Mouse (Mus musculus): Measurements from ENCODE around the gene Lefty2.

Gene Lefty2

DNA sequence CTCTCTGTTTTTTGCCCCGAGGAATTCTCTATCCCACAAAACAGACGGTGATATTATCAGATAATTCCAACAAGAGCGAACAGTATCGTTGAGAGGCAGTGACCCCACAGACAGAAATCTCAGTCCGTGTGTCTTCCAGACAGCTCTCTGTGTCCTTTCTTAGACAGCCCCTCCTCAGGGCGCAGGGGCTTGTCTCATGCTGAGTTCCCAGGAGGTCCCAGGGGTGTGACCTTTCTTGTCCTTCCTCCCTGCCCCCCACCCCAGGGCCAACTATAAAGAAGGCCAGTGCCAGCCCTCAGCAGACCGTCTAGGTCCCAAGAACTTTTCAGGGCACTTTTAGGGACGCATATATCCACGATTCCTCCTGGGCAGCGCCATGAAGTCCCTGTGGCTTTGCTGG lies at the start of gene Lefty2:
Gene Lefty2, plus strand, starts transcription at position 301 of the 400 bp plus-strand sequence.
- DNase-seq (ENCODE audit: low spot score in 2 of 2): no peak

DNA sequence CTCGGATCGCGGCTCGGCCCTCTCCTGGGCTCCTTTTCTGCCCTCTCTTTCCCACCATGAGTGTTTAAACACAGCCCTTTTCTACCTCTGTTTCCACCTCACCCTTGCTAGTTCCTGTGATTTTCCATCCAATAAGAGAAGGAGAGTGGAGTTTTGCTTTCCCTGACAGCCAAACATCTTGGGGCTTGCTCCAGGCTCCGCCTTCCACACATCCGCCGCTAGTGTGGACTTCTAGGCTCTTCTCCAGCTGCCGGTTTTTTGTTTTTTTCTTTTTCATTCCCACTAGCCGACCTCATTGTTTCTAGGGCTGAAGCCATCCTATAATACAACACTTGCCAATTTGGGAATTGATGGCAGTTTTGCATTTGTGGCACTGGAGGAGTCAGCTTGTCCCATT lies 44.8 kb upstream of the Lefty2 start:
- peak; percentile 53 to 71 for DNase-seq (ENCODE audit: low spot score in 2 of 2)

DNA sequence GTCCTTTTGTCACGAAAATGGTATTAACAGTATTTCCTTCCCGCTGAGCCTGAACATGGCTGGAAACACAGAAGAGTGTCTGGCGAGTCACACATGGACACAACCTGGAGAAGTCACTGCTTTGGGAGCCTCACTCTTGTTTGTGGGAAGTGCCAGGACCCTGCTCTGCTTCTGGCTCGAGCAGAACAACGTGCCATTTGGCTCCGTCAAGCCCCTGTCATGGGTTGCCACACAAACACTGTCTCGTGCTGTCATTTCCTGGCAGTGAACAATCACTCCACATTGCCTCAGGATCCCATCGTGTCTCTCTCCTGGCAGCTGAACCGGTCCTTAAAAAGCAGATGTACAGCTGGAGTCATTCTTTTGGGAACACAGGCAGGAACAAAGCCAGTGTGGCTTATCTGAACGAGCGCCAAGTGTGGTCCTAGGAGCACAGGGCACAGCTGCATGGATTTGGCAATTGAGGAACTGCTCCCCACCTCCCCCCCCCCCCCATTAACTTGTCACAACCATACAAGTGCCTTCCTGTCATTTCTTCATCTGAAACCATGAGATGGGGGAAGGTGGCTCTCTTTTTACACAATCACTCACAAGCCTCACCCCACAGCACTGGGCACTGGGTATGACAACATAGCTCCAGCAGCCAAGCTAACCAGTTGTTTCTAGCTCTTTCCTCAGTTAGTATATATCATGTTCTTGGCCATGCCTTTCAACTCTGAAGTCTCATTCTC lies 44.2 kb upstream of the Lefty2 start:
- DNase-seq (ENCODE audit: low spot score in 2 of 2): peak in 1 of 2 experiments; percentile 64

DNA sequence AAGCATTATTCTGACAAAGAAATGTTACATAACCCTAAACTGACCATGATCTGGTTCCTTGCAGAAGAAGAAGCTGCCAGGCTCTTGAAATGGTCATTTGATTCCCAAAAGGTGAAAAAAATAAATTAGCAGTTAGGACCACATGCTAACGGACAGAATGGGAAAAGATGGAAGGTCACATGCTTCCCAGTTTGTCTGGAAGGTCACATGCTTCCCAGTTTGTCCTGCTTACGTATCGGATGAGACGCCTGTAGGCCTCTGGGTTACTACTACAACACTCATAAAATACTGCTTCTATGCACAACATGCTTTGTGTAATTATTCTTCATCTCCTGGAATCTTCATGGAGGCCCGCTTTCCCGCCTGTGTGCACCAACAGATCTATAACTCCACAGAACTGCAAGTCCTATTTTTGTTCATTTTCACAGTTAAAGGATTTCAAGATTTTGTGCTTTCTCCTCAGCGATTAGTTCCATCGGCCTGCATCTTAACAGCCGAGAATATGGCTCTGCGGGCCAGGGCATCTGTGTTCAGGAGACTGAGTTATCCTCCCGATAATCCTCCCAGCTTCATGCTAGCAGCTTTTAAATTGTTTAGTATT lies 43.1 kb upstream of the Lefty2 start:
- DNase-seq (ENCODE audit: low spot score in 2 of 2): no peak

DNA sequence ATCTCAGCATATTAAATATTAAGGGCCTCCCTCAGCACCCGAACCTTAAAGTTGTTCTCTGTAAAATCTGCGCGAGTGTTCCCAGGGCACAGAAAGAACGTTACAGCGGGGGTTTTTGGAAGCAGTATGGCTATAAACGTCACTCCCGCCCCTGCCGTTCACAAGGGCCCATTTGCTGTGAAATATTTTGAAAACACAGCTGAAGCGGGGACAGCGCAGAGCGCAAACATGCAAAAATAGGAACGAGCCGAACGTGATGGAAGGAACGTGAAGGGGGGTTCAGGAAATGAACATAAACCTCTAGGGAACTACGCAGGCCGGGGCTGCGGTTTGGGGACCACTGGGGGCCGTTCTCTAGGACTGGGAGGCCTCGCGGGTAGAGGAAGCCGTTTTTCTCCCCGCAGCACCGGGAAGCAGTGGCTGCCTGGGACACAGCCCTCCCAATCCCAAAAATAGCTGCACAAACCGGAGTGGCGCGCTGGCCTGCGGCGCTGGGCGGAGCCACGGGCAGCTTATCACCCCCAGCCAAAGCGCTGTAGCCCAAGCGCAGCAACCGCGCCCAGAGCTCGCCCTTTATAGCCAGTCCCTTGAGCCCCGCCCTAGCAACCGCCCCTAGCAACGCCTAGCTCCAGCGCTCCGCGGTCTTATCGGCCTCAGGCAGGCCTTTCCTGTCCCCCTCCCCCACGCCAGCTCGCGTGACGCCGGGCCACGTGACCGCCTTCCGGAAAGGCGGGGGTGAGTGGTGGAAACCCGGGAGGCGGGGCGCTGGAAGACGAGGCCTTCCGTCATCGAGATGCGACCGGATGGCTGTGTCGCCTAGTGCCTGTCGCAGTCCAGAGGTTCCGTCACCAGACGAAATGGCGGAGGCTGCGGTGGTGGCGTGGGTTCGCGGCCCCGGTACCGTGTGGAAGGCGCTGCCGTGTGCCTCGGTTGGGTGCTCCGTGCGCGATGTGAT lies 42.3 kb upstream of the Lefty2 start, which contains the start of gene Sde2:
Gene Sde2, plus strand, starts transcription at position 812 of the 955 bp plus-strand sequence.
- DNase-seq (ENCODE audit: low spot score in 2 of 2): peak; percentile 100

DNA sequence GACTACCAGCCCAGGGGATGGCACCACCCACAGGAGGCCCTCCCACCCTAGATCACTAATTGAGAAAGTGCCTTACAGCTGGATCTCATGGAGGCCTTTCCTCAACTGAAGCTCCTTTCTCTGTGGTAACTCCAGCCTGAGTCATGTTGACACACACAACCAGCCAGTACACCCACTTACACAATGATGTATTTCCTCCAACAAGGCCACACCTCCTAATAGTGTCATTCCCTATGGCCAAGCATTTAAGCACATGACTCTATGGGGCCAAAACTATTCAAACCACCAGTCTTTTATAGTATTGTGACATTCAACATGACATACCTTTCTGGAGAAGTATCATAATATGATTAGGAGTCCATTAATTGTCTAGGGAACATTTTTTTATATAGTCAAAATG lies 34.1 kb upstream of the Lefty2 start:
- no peak for DNase-seq (ENCODE audit: low spot score in 2 of 2)

DNA sequence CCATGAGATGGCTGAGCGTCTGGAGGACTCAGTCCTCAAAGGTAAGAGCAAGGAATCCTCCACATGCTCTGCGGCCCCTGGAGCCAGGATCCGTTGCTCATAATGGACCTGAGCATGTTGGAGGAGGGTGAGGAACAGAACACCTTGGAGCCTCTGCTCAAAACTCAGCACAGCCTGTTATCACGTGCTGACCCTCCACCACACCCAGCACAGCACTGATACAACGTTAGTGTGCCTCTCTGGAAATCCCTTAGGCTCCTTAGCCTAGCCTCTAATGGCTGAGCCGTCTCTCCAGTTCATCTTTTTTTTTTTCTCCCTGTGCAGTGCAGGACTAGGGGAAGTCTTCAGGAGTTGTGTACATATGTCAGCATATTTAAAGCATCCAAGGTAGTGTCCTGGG lies 32.9 kb upstream of the Lefty2 start:
- DNase-seq (ENCODE audit: low spot score in 2 of 2): no peak

DNA sequence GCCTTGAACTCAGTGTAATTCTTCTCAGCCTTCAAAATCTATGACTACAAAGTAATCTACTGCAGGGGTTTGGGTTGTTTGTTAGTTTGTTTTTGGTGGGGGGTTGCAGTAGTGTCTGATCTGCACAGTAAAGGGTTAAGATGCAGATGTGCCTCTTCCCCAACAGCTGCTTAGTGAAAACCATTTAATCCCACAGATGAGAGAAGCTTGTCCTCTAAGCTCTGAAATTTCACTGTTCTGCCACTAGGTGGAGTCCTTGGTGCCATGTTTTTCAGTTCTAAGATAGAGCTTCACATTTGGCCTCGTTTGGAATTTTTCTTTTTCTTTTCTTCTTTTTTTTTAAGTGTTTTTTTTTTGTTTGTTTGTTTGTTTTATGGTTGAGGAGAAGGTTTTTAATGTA lies 29.3 kb upstream of the Lefty2 start:
- no peak for DNase-seq (ENCODE audit: low spot score in 2 of 2)

DNA sequence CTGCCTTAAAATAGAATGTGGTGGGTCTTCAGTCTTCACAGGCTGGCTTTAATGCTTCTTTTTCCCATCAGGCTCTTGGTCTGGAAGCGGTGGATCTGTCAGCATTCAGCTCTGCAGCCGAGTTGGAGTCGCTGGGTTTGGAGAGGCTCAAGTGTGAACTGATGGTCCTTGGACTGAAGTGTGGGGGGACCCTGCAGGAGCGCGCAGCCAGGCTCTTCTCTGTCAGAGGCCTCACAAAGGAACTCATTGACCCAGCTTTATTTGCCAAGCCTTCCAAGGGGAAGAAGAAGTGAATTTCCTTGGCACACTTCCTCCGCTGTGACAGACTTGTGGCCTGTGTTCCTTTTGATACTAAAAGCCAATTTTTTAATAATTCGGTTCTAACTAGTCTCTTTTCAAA lies 26.9 kb upstream of the Lefty2 start:
- no peak for DNase-seq (ENCODE audit: low spot score in 2 of 2)

DNA sequence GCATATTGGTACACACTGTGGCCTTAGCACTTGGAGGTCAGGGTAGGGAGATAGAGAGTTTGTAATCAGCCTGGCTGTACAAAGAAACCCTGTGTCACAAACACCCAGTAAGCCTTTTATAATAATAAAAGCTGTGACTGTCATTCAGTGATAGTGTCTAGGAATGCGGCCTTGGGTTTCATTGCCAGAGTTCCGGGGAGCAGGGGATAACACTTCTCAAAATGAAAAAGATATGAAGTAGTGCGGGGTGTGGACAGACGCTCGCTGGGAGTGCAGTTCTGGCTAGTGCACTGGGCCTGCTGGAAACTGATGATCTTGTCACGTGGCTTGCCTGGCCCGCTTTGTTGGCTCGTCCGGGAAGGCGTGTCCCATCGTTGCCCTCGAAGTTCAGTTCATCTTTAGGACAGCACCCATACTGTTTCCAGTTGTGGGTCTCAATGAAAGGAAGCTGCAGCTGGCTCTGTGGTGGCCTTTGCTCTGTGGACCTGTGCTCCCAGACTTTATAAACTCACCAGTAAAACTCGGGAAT lies 22.7 kb upstream of the Lefty2 start:
- DNase-seq (ENCODE audit: low spot score in 2 of 2): no peak

DNA sequence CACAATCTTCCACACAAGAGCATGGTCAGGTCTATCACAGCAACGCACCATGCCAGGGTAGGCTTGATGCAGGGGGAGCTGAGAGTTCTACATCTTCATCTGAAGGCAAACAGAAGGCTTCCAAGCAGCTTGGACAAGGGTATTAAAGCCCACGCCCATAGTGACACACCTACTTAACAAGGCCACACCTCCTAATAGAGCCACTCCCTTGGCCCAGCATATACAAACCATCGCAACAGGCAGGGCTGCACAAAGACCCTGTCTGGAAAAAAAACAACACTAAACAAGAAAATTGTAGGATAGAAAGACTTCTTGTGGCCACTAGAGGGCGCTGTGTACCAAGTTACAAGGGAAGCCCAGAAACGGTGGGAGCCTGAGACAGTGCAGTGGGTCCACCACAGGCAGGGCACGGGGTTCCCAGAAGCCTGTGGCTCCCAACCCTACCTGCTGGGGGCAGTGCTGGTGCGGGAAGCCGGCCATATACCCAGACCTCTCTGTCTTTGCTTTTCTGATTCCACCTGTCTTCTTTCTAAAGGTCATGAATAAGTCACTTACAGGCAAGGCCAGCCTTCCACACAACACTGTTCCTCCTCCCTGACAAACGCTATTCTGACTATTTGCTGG lies 18.9 kb upstream of the Lefty2 start:
- DNase-seq (ENCODE audit: low spot score in 2 of 2): peak in 1 of 2 experiments; percentile 11

DNA sequence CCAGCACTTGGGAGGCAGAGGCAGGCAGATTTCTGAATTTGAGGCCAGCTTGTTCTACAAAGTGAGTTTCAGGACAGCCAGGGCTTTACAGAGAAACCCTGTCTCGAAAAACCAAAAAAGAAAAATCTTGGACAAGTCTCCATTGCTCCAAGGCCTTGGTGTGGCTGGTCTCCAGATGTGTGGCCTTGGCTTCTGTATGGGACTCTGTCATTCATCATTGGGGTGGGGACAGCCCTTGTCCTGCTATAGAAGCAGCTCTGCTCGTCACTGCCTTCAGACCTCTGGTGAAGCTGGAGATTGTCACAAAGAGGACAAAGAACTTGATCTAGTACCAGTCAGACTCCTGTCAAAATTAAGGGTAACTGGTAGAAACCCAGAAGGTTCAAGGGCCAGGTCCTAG lies 18.3 kb upstream of the Lefty2 start:
- DNase-seq (ENCODE audit: low spot score in 2 of 2): no peak

DNA sequence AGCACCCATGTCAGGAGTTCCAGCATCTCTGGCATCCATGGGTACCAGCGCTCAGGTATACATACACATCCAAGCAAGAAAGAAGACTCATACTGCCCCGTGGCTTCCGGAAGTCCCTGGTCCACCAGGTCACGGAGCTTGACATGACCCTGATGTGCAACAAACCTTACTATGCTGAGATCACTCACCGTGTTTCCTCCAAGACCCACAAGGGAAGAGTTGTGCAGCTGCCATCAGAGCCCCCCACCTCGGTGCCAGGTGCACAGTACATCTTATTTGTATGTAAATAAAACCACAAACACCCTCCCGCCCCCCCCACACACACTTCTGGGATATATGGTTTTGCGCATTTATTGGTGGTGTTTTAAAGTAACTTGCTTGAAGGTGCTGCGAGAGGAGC lies 17.8 kb upstream of the Lefty2 start:
- DNase-seq (ENCODE audit: low spot score in 2 of 2): no peak

DNA sequence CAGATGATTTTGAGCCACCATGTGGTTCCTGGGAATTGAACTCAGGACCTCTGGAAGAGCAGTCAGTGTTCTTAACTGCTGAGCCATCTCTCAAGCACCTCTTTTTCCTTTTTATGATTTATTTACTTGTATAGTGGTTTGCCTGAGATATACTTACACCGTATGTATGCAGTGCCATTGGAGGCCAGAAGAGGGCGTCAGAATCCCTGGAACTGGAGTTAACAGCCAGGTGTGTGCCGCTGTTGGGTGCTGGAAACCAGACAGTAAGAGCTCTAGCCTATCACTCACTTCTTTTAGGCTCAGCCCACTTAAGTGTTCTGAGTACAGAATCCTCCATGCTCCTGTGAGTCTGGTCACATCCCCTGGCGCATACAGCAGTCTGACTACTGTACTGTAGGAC lies 15.4 kb upstream of the Lefty2 start:
- no peak for DNase-seq (ENCODE audit: low spot score in 2 of 2)

DNA sequence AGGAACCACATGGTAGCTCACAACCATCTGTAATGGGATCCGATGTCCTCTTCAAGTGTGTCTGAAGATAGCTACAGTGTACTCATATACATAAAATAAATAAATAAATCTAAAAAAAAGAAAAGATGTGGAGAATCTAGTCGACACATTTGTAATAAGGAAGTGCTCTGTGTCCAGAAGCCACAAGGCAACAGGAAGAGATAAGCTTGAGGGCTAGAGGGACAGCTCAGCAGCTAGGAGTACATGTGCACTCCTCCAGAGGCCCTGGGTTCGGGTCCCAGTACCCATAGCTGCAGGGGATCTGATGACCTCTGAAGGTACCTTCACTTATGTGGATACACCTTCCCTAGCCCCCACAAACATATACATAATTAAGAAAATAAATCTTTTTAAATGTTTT lies 11.1 kb upstream of the Lefty2 start:
- no peak for DNase-seq (ENCODE audit: low spot score in 2 of 2)

DNA sequence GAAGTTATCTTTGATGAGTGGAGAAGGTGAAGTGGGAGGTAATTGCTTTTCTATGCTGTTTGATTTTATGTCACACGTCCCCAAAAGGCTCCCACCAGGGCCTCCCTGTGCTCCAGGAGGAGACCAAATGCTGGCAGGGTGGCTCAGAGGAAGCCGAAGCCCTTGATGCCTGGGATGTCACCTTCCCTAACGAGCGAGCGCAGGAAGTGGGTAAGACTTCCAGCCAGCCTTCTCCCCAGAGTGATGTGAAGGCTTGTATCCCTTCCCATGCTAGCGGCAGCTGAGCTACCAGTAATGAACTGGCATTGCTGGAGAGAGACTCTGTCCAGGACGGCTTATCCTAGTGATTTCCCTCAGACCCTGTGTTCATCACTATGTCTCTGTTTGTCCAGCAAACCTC lies 9.2 kb upstream of the Lefty2 start:
- no peak for DNase-seq (ENCODE audit: low spot score in 2 of 2)

DNA sequence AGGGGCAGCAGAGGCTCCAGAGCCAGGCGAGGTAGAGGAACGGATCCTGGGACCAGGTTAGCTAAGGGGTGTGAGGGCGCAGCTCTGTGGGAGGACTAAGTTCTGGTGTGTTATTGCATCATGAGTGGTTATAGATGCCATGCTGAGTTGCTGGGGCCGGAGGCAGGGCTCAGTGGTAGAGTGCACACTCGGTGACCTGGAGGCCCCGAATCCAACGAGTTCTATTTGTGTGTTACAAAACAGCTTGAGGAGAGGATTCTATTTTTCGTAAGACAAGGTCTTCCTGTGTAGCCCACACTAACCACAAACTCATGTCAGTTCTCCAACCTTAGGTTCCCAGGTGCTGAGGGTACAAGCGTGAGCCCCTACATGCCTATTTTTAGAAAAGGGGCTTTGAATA lies 8.4 kb upstream of the Lefty2 start:
- no peak for DNase-seq (ENCODE audit: low spot score in 2 of 2)

DNA sequence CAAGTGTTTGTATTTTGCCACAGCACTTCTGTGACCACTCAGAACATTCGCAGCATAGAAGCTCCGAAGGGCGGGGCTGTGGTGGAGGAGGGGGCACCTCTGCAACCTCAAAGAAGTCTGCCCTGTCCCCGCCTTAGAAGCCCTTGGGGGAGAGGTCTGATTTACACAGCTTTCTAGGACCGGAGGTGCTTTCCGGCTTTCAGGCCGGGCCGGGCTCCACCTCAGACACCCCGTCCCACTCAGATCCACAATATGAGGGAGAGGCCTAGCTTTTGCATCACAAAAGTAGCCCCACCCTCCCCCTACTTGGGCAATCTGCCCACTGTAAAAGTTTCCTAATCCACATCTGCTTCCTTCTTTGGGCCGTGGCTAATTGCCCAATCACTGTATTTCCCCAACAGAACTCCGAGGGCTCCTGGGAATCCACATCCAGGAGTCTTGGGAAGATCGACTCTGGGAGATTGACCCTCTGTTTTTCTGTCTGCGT lies 4.3 kb upstream of the Lefty2 start:
- DNase-seq (ENCODE audit: low spot score in 2 of 2): peak; percentile 87 to 90

DNA sequence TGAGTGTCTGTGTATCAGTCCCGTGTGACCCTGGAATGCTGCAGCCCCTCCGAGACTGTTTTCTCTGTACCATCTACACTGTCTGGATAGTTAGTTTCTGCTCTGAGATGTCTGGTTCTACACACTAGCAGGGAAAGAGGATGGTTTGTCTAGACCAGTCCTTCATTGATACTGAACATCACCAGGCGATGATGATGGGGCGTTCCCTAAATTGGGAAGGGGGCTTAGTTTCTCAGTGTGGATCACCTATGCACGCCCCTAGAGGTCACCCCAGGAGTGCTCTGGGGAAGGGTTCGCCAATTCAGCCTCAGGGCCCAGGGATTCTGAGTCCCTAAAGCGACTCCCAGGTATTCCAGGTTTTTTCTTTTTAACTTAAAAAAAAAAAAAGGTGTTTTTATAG lies 3.7 kb upstream of the Lefty2 start:
- DNase-seq (ENCODE audit: low spot score in 2 of 2): no peak

DNA sequence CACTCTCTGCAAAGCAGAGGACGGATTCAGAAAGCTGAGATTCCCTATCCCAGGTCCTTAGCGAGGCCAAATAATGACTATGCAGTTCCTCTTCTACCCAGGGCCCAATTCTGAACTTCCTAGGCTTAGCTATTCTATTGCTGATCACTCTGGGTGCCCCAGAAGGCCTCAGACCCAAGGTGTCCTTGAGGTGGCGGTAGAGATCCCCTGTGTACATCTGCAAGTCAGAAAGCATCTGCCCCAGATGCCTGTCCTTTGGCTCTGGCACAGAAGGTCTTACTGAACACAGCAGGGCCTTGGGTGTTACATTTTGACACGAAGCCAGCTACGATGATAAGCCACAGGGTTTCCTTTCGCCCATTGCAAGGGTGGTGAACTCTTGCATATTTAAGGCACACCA lies 3.1 kb upstream of the Lefty2 start:
- DNase-seq (ENCODE audit: low spot score in 2 of 2): no peak

Data from urinary bladder, postnatal 36 days (tissue).